Mouse (Mus musculus) retina, embryonic 14.5 days (tissue): Measurements from ENCODE around the gene Golga3.
A peak's percentile ranks its signal among the peaks of the same experiment; 100 is the strongest.

Experiments used
- DNase-seq: peaks from one replicate; pipeline ENCODE4 v3.0.0-alpha.2; 2015; ENCODE audit warnings: low spot score

Gene Golga3

GRCm38 (mm10) chr5:110176362-110177020 is at the start of gene Golga3:
TSS of gene Golga3 (plus strand) at chr5:110176701.
- peak; percentile 96 for DNase-seq

GRCm38 (mm10) chr5:110135293-110136086 is 41.0 kb upstream of the Golga3 start, which contains the start of gene Chfr:
TSS of gene Chfr (plus strand) at chr5:110135842.
- peak; percentile 99 for DNase-seq

GRCm38 (mm10) chr5:110136087-110136464 is 40.4 kb upstream of the Golga3 start:
- no peak for DNase-seq

GRCm38 (mm10) chr5:110137816-110138215 is 38.7 kb upstream of the Golga3 start:
- DNase-seq, result no peak

GRCm38 (mm10) chr5:110139325-110139724 is 37.2 kb upstream of the Golga3 start:
- no peak for DNase-seq

- no peak for DNase-seq
These were observed 36.1 kb upstream of the Golga3 start for GRCm38 (mm10) chr5:110140424-110140823.

- DNase-seq, result no peak
These were observed 34.2 kb upstream of the Golga3 start for GRCm38 (mm10) chr5:110142309-110142708.

- DNase-seq, result peak; percentile 11
These were observed 33.5 kb upstream of the Golga3 start for GRCm38 (mm10) chr5:110143007-110143406.

- no peak for DNase-seq
These were observed 7.1 kb upstream of the Golga3 start for GRCm38 (mm10) chr5:110169374-110169773.

GRCm38 (mm10) chr5:110177021-110177420 is 520 bp downstream of the Golga3 start:
- DNase-seq, result no peak

GRCm38 (mm10) chr5:110178628-110179027 is 2.1 kb downstream of the Golga3 start:
- DNase-seq, result no peak

GRCm38 (mm10) chr5:110181716-110182115 is 5.2 kb downstream of the Golga3 start:
- no peak for DNase-seq

GRCm38 (mm10) chr5:110203164-110203895 is 26.8 kb downstream of the Golga3 start:
- peak; percentile 12 for DNase-seq

GRCm38 (mm10) chr5:110204777-110205176 is 28.3 kb downstream of the Golga3 start:
- peak; percentile 32 for DNase-seq

- no peak for DNase-seq
These were observed 34.8 kb downstream of the Golga3 start for GRCm38 (mm10) chr5:110211312-110211711.

GRCm38 (mm10) chr5:110216780-110217179 is 40.3 kb downstream of the Golga3 start:
- no peak for DNase-seq

GRCm38 (mm10) chr5:110220331-110220730 is 43.8 kb downstream of the Golga3 start:
- DNase-seq, result no peak

GRCm38 (mm10) chr5:110222757-110223156 is 46.3 kb downstream of the Golga3 start:
- DNase-seq, result no peak

GRCm38 (mm10) chr5:110225056-110225455 is 48.6 kb downstream of the Golga3 start:
- DNase-seq, result no peak

GRCm38 (mm10) chr5:110227336-110227883 is 50.9 kb downstream of the Golga3 start:
- no peak for DNase-seq

GRCm38 (mm10) chr5:110230401-110230779 is 53.9 kb downstream of the Golga3 start:
- no peak for DNase-seq

GRCm38 (mm10) chr5:110230780-110231461 is 54.4 kb downstream of the Golga3 start, which contains the start of gene Ankle2:
TSS of gene Ankle2 (plus strand) at chr5:110231004.
- peak; percentile 96 for DNase-seq
